Mouse (Mus musculus): ENCODE data around the gene Nr6a1. TPM values are rescaled to one million over a fixed set of nuclear protein-coding genes. Genes with fewer than 3 reads are reported as not detected.

Nr6a1 gene
- polyA plus RNA-seq, 1 experiment from 2014 or later = 1.5 TPM

GRCm38 (mm10) chr2:38851797-38852196, 75.7 kb downstream of the Nr6a1 start:
- no peak for ATAC-seq (ENCODE audit: insufficient read depth, low FRiP score, low read depth)
- H3K27ac ChIP-seq = no peak overlapping the region
- no peak overlapping the region for H3K4me3 ChIP-seq (replicated peaks)
- H3K9ac ChIP-seq = no peak overlapping the region
- no peak overlapping the region for H3K4me2 ChIP-seq
- WGBS = 46% methylated on average over 1 of the region's 1 CpGs
- H3K4me1 ChIP-seq = no peaks in the 10 kb centered on the region
- no peaks in the 10 kb centered on the region for H3K27me3 ChIP-seq (replicated peaks)
- no peaks in the 10 kb centered on the region for H3K9me3 ChIP-seq
- no peaks in the 10 kb centered on the region for H3K36me3 ChIP-seq

GRCm38 (mm10) chr2:38846319-38846718, 81.2 kb downstream of the Nr6a1 start:
- no peak for ATAC-seq (ENCODE audit: insufficient read depth, low FRiP score, low read depth)

GRCm38 (mm10) chr2:38835489-38835888, 92.0 kb downstream of the Nr6a1 start:
- no peaks in the 10 kb centered on the region for H3K36me3 ChIP-seq
- no peak overlapping the region for H3K27ac ChIP-seq
- no peaks in the 10 kb centered on the region for H3K27me3 ChIP-seq (replicated peaks)
- ATAC-seq (ENCODE audit: insufficient read depth, low FRiP score, low read depth) = peak; percentile 39; the same call in 1 of the 2 replicates
- H3K4me3 ChIP-seq (replicated peaks) = no peak overlapping the region
- no peak overlapping the region for H3K4me2 ChIP-seq
- no peak overlapping the region for H3K9ac ChIP-seq
- WGBS = 70% methylated on average over 6 of the region's 6 CpGs
- H3K9me3 ChIP-seq = no peaks in the 10 kb centered on the region
- H3K4me1 ChIP-seq = no peaks in the 10 kb centered on the region

More at GRCm38 (mm10) chr2:38846319-38846718, 81.2 kb downstream of the Nr6a1 start:
- H3K27ac ChIP-seq = no peak overlapping the region
- H3K4me3 ChIP-seq (replicated peaks) = no peak overlapping the region
- H3K4me2 ChIP-seq = no peak overlapping the region
- no peaks in the 10 kb centered on the region for H3K4me1 ChIP-seq
- no peak overlapping the region for H3K9ac ChIP-seq
- H3K27me3 ChIP-seq (replicated peaks) = no peaks in the 10 kb centered on the region
- no peaks in the 10 kb centered on the region for H3K9me3 ChIP-seq
- 82% methylated on average over 2 of the region's 2 CpGs for WGBS
- no peaks in the 10 kb centered on the region for H3K36me3 ChIP-seq

GRCm38 (mm10) chr2:38831976-38832375, 95.5 kb downstream of the Nr6a1 start:
- Histone ChIP-seq H3K27ac (no peak overlapping the region), H3K4me1 (no peaks in the 10 kb centered on the region), H3K27me3 (replicated peaks) (no peaks in the 10 kb centered on the region), H3K4me3 (replicated peaks) (no peak overlapping the region), H3K4me2 (no peak overlapping the region), H3K36me3 (no peaks in the 10 kb centered on the region), H3K9me3 (no peaks in the 10 kb centered on the region), H3K9ac (no peak overlapping the region)
- no peak for ATAC-seq (ENCODE audit: insufficient read depth, low FRiP score, low read depth)

GRCm38 (mm10) chr2:38829521-38829920, 98.0 kb downstream of the Nr6a1 start:
- Histone ChIP-seq H3K36me3 (no peaks in the 10 kb centered on the region), H3K27ac (no peak overlapping the region), H3K4me2 (no peak overlapping the region), H3K4me1 (peaks cover 3% of the 10 kb centered on the region; the same call in 1 of the 2 replicates), H3K9ac (no peak overlapping the region), H3K4me3 (replicated peaks) (no peak overlapping the region), H3K9me3 (no peaks in the 10 kb centered on the region), H3K27me3 (replicated peaks) (no peaks in the 10 kb centered on the region)
- WGBS = 36% methylated on average over 1 of the region's 1 CpGs
- ATAC-seq (ENCODE audit: insufficient read depth, low FRiP score, low read depth) = no peak

- Histone ChIP-seq H3K9me3 (no peaks in the 10 kb centered on the region), H3K36me3 (no peaks in the 10 kb centered on the region), H3K4me1 (peaks cover 4% of the 10 kb centered on the region; the same call in 1 of the 2 replicates), H3K4me2 (no peak overlapping the region), H3K27ac (peak overlapping the region; percentile 9; the same call in 1 of the 2 replicates), H3K27me3 (replicated peaks) (no peaks in the 10 kb centered on the region), H3K4me3 (replicated peaks) (no peak overlapping the region), H3K9ac (no peak overlapping the region)
- ATAC-seq (ENCODE audit: insufficient read depth, low FRiP score, low read depth) = peak; percentile 59
- WGBS = 57% methylated on average over 3 of the region's 3 CpGs
These were observed 99.6 kb downstream of the Nr6a1 start for GRCm38 (mm10) chr2:38827801-38828306.

- ATAC-seq (ENCODE audit: insufficient read depth, low FRiP score, low read depth) = no peak
- H3K27ac ChIP-seq = no peak overlapping the region; the same call in 1 of the 2 replicates
- H3K4me3 ChIP-seq (replicated peaks) = no peak overlapping the region
- H3K9me3 ChIP-seq = no peaks in the 10 kb centered on the region
- H3K4me2 ChIP-seq = no peak overlapping the region
- no peaks in the 10 kb centered on the region for H3K27me3 ChIP-seq (replicated peaks)
- peaks cover 7% of the 10 kb centered on the region; the same call in 1 of the 2 replicates for H3K4me1 ChIP-seq
- H3K36me3 ChIP-seq = no peaks in the 10 kb centered on the region
- H3K9ac ChIP-seq = no peak overlapping the region
These were observed 101.3 kb downstream of the Nr6a1 start for GRCm38 (mm10) chr2:38826189-38826588.

- Histone ChIP-seq H3K9me3 (no peaks in the 10 kb centered on the region), H3K9ac (peak overlapping the region; percentile 22; the same call in 1 of the 2 replicates), H3K4me3 (replicated peaks) (peak overlapping the region; percentile 47), H3K27me3 (replicated peaks) (no peaks in the 10 kb centered on the region), H3K4me2 (peak overlapping the region; percentile 67), H3K4me1 (peaks cover 7% of the 10 kb centered on the region; the same call in 1 of the 2 replicates), H3K36me3 (no peaks in the 10 kb centered on the region), H3K27ac (peak overlapping the region; percentile 84)
- 4% methylated on average over 15 of the region's 15 CpGs for WGBS
- no peak for ATAC-seq (ENCODE audit: insufficient read depth, low FRiP score, low read depth)
These were observed 102.4 kb downstream of the Nr6a1 start for GRCm38 (mm10) chr2:38824791-38825768.

- Histone ChIP-seq H3K27me3 (replicated peaks) (no peaks in the 10 kb centered on the region), H3K4me3 (replicated peaks) (peak overlapping the region; percentile 54), H3K4me1 (peaks cover 7% of the 10 kb centered on the region; the same call in 1 of the 2 replicates), H3K9me3 (no peaks in the 10 kb centered on the region), H3K9ac (peak overlapping the region; percentile 35), H3K4me2 (peak overlapping the region; percentile 65), H3K36me3 (no peaks in the 10 kb centered on the region), H3K27ac (peak overlapping the region; percentile 91)
- peak; percentile 61 for ATAC-seq (ENCODE audit: insufficient read depth, low FRiP score, low read depth)
- WGBS = under 1% methylated on average over 12 of the region's 12 CpGs
These were observed 103.4 kb downstream of the Nr6a1 start for GRCm38 (mm10) chr2:38823912-38824583.

- 3% methylated on average over 8 of the region's 8 CpGs for WGBS
- Histone ChIP-seq H3K27me3 (replicated peaks) (no peaks in the 10 kb centered on the region), H3K4me1 (peaks cover 7% of the 10 kb centered on the region; the same call in 1 of the 2 replicates), H3K27ac (peak overlapping the region; percentile 91), H3K4me2 (peak overlapping the region; percentile 65), H3K9me3 (no peaks in the 10 kb centered on the region), H3K4me3 (replicated peaks) (peak overlapping the region; percentile 54), H3K36me3 (no peaks in the 10 kb centered on the region), H3K9ac (no peak overlapping the region; the same call in 1 of the 2 replicates)
- no peak for ATAC-seq (ENCODE audit: insufficient read depth, low FRiP score, low read depth)
These were observed 104.1 kb downstream of the Nr6a1 start for GRCm38 (mm10) chr2:38823406-38823805.

- 5% methylated on average over 6 of the region's 6 CpGs for WGBS
- Histone ChIP-seq H3K36me3 (no peaks in the 10 kb centered on the region), H3K9ac (no peak overlapping the region), H3K4me2 (peak overlapping the region; percentile 65), H3K4me1 (peaks cover 7% of the 10 kb centered on the region; the same call in 1 of the 2 replicates), H3K27me3 (replicated peaks) (no peaks in the 10 kb centered on the region), H3K9me3 (no peaks in the 10 kb centered on the region), H3K27ac (peak overlapping the region; percentile 91), H3K4me3 (replicated peaks) (peak overlapping the region; percentile 54)
- ATAC-seq (ENCODE audit: insufficient read depth, low FRiP score, low read depth) = peak; percentile 87
These were observed 104.5 kb downstream of the Nr6a1 start for GRCm38 (mm10) chr2:38822995-38823394.

All from stomach, embryonic 15.5 days (tissue).